Mouse (Mus musculus): Measurements from ENCODE around the gene Paqr9.

- TF ChIP-seq CTCF (conservative IDR thresholded peaks at IDR 0.05; ENCODE audit: low read length): no peak
- no peak for TF ChIP-seq NANOG (IDR thresholded peaks at IDR 0.05; ENCODE audit: borderline replicate concordance, low read length)
Measured at GRCm38 (mm10) chr9:95577502-95577901, 18.0 kb downstream of the Paqr9 start.
